Mouse (Mus musculus): Measurements from ENCODE around the gene Arg1. TPM values are rescaled to one million over a fixed set of nuclear protein-coding genes. Genes with fewer than 3 reads are reported as not detected.

Gene Arg1
- polyA plus RNA-seq, 1 experiment, result 1.7 TPM

- H3K4me1 ChIP-seq (ENCODE audit: control insufficient read depth, insufficient read depth, insufficient read length, low read length), result no peaks in the 10 kb centered on the region
- H3K4me3 ChIP-seq (ENCODE audit: insufficient read depth, low read depth, low read length), result no peak overlapping the region
- H3K27ac ChIP-seq (replicated peaks; ENCODE audit: low read depth, low read length), result no peak overlapping the region
Observed at GRCm38 (mm10) chr10:24947871-24948270, 20.6 kb upstream of the Arg1 start.

- Histone ChIP-seq H3K4me3 (ENCODE audit: insufficient read depth, low read depth, low read length) (no peak overlapping the region), H3K4me1 (ENCODE audit: control insufficient read depth, insufficient read depth, insufficient read length, low read length) (peaks cover 14% of the 10 kb centered on the region; the same call in 1 of the 2 replicates), H3K27ac (replicated peaks; ENCODE audit: low read depth, low read length) (no peak overlapping the region)
Observed at GRCm38 (mm10) chr10:24930143-24930542, 2.9 kb upstream of the Arg1 start.

DNA sequence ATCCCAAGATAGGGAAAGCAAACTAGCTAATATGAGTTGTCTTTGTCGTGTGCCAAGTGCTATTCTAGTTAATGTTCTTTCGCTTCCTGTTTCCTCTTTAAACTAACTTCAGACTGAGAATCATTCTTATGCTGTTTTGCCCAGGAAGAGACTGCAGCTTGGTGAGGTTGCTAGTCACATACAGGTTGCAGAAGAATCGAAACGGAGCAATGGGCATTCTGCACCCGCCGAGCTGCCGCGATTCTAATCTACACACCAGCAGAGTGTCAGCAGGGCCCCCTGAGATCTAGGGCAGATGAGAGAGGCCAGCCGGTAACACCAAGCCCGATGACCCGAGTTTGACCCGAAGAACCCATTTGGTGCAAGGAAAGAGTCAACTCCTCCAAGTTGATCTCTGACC, 788 bp upstream of the Arg1 start:
- Histone ChIP-seq H3K27ac (replicated peaks; ENCODE audit: low read depth, low read length) (no peak overlapping the region; the same call in 1 of the 2 replicates), H3K4me1 (ENCODE audit: control insufficient read depth, insufficient read depth, insufficient read length, low read length) (peaks cover 14% of the 10 kb centered on the region; the same call in 1 of the 2 replicates), H3K4me3 (ENCODE audit: insufficient read depth, low read depth, low read length) (peak overlapping the region; percentile 37; the same call in 1 of the 2 replicates)

- Histone ChIP-seq H3K4me3 (ENCODE audit: insufficient read depth, low read depth, low read length) (no peak overlapping the region), H3K4me1 (ENCODE audit: control insufficient read depth, insufficient read depth, insufficient read length, low read length) (peaks cover 14% of the 10 kb centered on the region; the same call in 1 of the 2 replicates), H3K27ac (replicated peaks; ENCODE audit: low read depth, low read length) (no peak overlapping the region)
Observed at GRCm38 (mm10) chr10:24926380-24926779, 904 bp downstream of the Arg1 start.

- Histone ChIP-seq H3K27ac (replicated peaks; ENCODE audit: low read depth, low read length) (no peak overlapping the region), H3K4me3 (ENCODE audit: insufficient read depth, low read depth, low read length) (no peak overlapping the region)
Observed at GRCm38 (mm10) chr10:24924296-24924695, 3.0 kb downstream of the Arg1 start.

DNA sequence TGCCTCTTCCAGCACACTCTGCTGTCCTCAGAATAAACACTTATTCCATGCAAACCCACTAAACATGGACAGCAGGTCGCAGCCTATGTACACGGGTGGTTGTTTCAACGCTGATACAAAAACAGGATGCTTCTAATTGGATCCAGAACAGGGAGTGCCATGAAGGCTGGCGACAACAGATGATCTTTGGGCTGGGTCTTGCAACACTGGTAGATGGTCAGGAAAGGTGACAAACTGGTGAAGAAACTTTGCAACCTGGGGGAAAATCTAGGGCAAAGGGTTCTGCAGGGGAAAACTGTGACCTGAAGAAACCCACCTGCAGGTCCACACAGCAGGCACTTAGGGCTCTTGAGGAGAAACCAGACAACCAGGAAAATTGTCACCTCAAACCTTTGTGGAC, 4.3 kb downstream of the Arg1 start:
- no peak overlapping the region for H3K4me3 ChIP-seq (ENCODE audit: insufficient read depth, low read depth, low read length)
- H3K4me1 ChIP-seq (ENCODE audit: control insufficient read depth, insufficient read depth, insufficient read length, low read length), result peaks cover 7% of the 10 kb centered on the region; the same call in 1 of the 2 replicates
- no peak overlapping the region for H3K27ac ChIP-seq (replicated peaks; ENCODE audit: low read depth, low read length)

More at GRCm38 (mm10) chr10:24924296-24924695, 3.0 kb downstream of the Arg1 start:
- H3K4me1 ChIP-seq (ENCODE audit: control insufficient read depth, insufficient read depth, insufficient read length, low read length), result peaks cover 10% of the 10 kb centered on the region; the same call in 1 of the 2 replicates

- H3K4me3 ChIP-seq (ENCODE audit: insufficient read depth, low read depth, low read length), result no peak overlapping the region
- H3K4me1 ChIP-seq (ENCODE audit: control insufficient read depth, insufficient read depth, insufficient read length, low read length), result no peaks in the 10 kb centered on the region
- no peak overlapping the region for H3K27ac ChIP-seq (replicated peaks; ENCODE audit: low read depth, low read length)
Observed at GRCm38 (mm10) chr10:24915486-24915885, 11.8 kb downstream of the Arg1 start.

GRCm38 (mm10) chr10:24912576-24912975, 14.7 kb downstream of the Arg1 start:
- Histone ChIP-seq H3K27ac (replicated peaks; ENCODE audit: low read depth, low read length) (no peak overlapping the region), H3K4me1 (ENCODE audit: control insufficient read depth, insufficient read depth, insufficient read length, low read length) (no peaks in the 10 kb centered on the region), H3K4me3 (ENCODE audit: insufficient read depth, low read depth, low read length) (no peak overlapping the region)

- H3K4me1 ChIP-seq (ENCODE audit: control insufficient read depth, insufficient read depth, insufficient read length, low read length), result no peaks in the 10 kb centered on the region
- H3K27ac ChIP-seq (replicated peaks; ENCODE audit: low read depth, low read length), result no peak overlapping the region; the same call in 1 of the 2 replicates
- H3K4me3 ChIP-seq (ENCODE audit: insufficient read depth, low read depth, low read length), result no peak overlapping the region
Observed at GRCm38 (mm10) chr10:24911199-24911598, 16.1 kb downstream of the Arg1 start.

DNA sequence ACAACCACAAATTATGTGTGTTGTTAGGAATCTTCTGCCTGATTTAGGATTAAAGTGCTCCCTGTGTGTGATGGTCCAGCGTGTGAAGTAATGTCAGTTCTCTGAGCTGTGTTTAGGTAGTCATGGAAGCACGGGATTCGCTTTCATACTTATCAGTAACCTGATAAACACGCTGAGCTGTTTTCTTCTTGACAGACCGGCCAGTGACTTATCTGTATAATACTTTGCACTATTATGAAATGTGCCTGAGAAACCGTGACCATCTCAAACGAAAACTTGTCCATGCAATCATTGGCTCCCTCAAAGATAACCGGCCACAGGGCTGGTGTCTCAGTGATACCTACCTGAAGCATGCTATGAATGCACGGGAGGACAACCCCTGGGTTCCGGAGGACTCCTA, 21.7 kb downstream of the Arg1 start:
- Histone ChIP-seq H3K27ac (replicated peaks; ENCODE audit: low read depth, low read length) (no peak overlapping the region), H3K4me1 (ENCODE audit: control insufficient read depth, insufficient read depth, insufficient read length, low read length) (no peaks in the 10 kb centered on the region), H3K4me3 (ENCODE audit: insufficient read depth, low read depth, low read length) (no peak overlapping the region)

DNA sequence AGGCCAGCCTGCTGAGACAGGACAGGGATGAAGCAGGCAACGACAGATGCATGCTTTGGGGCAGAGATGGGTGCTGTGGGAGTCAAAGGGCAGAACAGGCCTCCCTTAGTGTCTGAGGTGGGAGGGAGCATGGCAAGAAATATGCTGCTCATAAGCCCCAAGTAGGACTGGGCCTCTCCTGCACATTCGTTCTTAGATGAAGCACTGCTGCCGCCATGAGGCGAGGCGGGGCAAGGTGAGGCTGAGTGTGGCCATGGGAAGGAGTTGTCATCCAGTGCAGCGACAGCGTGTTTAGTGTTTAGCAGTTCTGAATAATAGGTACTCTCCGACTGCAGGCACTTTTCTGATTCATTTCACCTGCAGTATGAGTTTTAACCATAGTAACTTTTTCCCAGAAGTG, 31.4 kb downstream of the Arg1 start:
- Histone ChIP-seq H3K27ac (replicated peaks; ENCODE audit: low read depth, low read length) (no peak overlapping the region), H3K4me3 (ENCODE audit: insufficient read depth, low read depth, low read length) (no peak overlapping the region), H3K4me1 (ENCODE audit: control insufficient read depth, insufficient read depth, insufficient read length, low read length) (no peaks in the 10 kb centered on the region)

DNA sequence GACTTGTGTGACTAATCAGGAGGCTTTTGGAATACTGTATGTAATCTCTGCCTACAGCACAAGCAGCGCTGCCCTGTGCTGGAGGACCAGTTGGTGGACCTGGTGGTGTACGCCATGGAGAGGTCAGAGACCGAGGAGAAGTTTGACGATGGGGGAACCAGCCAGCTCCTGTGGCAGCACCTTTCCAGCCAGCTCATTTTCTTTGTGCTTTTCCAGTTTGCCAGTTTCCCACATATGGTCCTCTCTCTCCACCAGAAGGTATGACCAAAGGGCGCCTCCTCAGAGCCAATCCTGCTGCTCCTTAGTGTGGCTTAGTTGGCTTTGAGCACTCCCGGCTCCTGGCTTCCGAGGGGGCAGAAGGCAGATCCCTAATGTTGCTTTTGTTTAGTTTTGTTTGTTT, 38.9 kb downstream of the Arg1 start:
- Histone ChIP-seq H3K4me1 (ENCODE audit: control insufficient read depth, insufficient read depth, insufficient read length, low read length) (no peaks in the 10 kb centered on the region), H3K4me3 (ENCODE audit: insufficient read depth, low read depth, low read length) (no peak overlapping the region), H3K27ac (replicated peaks; ENCODE audit: low read depth, low read length) (no peak overlapping the region)

- Histone ChIP-seq H3K4me3 (ENCODE audit: insufficient read depth, low read depth, low read length) (no peak overlapping the region), H3K27ac (replicated peaks; ENCODE audit: low read depth, low read length) (no peak overlapping the region), H3K4me1 (ENCODE audit: control insufficient read depth, insufficient read depth, insufficient read length, low read length) (no peaks in the 10 kb centered on the region)
Observed at GRCm38 (mm10) chr10:24886008-24886407, 41.3 kb downstream of the Arg1 start.

GRCm38 (mm10) chr10:24873624-24874023, 53.7 kb downstream of the Arg1 start:
- Histone ChIP-seq H3K27ac (replicated peaks; ENCODE audit: low read depth, low read length) (no peak overlapping the region), H3K4me1 (ENCODE audit: control insufficient read depth, insufficient read depth, insufficient read length, low read length) (no peaks in the 10 kb centered on the region), H3K4me3 (ENCODE audit: insufficient read depth, low read depth, low read length) (no peak overlapping the region)

- H3K4me3 ChIP-seq (ENCODE audit: insufficient read depth, low read depth, low read length), result peak within 1 kb of the TSS; percentile 98
- H3K27ac ChIP-seq (replicated peaks; ENCODE audit: low read depth, low read length), result peak within 1 kb of the TSS; percentile 46; the same call in 1 of the 2 replicates
- H3K4me1 ChIP-seq (ENCODE audit: control insufficient read depth, insufficient read depth, insufficient read length, low read length), result no peaks in the 10 kb centered on the region
Observed at GRCm38 (mm10) chr10:24869760-24870290, 57.5 kb downstream of the Arg1 start, which contains the start of gene Med23. Gene Med23 (plus strand): TSS chr10:24869986.
